ENCODE assay signal across 9 mouse cellular contexts in the genomic region with DNA sequence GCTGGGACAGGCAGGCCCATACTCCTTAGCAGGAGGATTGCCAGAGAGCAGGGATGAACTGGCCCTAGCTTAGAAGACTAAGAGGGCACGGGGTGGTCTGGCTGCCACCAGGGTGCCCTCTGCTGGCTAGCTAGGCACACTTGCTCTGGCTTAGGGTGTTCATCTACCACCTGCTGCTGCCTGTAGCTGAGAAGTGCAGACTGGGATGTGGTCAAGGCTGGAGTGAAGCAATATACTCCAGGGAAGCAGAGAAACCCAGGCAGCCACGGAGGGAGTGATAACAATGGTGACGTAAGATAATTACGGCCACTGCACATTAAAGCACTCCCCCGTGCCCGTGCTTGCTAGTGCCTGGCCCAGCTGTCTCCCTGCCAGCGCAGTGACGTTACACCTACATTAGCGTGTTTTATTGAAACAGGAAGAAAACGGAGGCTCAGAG. TPM values are rescaled to one million over a fixed set of nuclear protein-coding genes. Genes with fewer than 3 reads are reported as not detected.
A peak's percentile ranks its signal among the peaks of the same experiment; 100 is the strongest.
DNase-seq lines count a peak whose midpoint lies in the region; ATAC-seq lines count a peak whose summit lies in the region.
"Had no signal": no experiment of that assay in that cellular context is flagged by ENCODE, and none has a peak within 500 bp of the region (broad histone marks: within the 10 kb centered on the region; RNA-seq: fewer than 3 reads in every experiment).

No protein-coding gene starts in this region.

- peaks cover 41% of the 10 kb centered on the region for H3K4me1 ChIP-seq in midbrain, embryonic 10.5 days
- H3K4me1 ChIP-seq in midbrain, embryonic 11.5 days (ENCODE audit: control insufficient read depth, insufficient read depth, low read length), result peaks cover 8% of the 10 kb centered on the region

- peak; percentile 12 for DNase-seq in CD4-positive, CD25-positive, alpha-beta regulatory T cell, adult 2 months (ENCODE audit: low read depth, low spot score)
- peak; percentile 40 for DNase-seq in midbrain, embryonic 10.5 days (ENCODE audit: low spot score)
- DNase-seq in midbrain, embryonic 11.5 days (ENCODE audit: low spot score, missing footprints), result no peak
- peak; percentile 23 for DNase-seq in thymus, postnatal 14 days
- no peak for DNase-seq in urinary bladder, postnatal 14 days (ENCODE audit: low spot score)

- H3K9me3 ChIP-seq in midbrain, embryonic 10.5 days (replicated peaks), result no peaks in the 10 kb centered on the region
- peaks cover 3% of the 10 kb centered on the region; the same call in 1 of the 2 replicates for H3K9me3 ChIP-seq in midbrain, embryonic 11.5 days (ENCODE audit: control insufficient read depth, low read length)
- H3K9me3 ChIP-seq: lung, embryonic 15.5 days had no signal

- H3K27me3 ChIP-seq in midbrain, embryonic 10.5 days (ENCODE audit: low read depth, poor library complexity, severe bottlenecking), result peaks cover 51% of the 10 kb centered on the region
- peaks cover 24% of the 10 kb centered on the region for H3K27me3 ChIP-seq in midbrain, embryonic 11.5 days (ENCODE audit: control insufficient read depth, insufficient read depth, low read length)

- no peak overlapping the region for H3K4me2 ChIP-seq in midbrain, embryonic 11.5 days
- H3K4me2 ChIP-seq: lung, embryonic 15.5 days had no signal

- peaks cover 9% of the 10 kb centered on the region for H3K36me3 ChIP-seq in midbrain, embryonic 10.5 days
- no peaks in the 10 kb centered on the region for H3K36me3 ChIP-seq in midbrain, embryonic 11.5 days (ENCODE audit: control insufficient read depth, insufficient read depth, low read length)
- H3K36me3 ChIP-seq: lung, embryonic 15.5 days had no signal

- H3K27ac ChIP-seq in midbrain, embryonic 10.5 days (replicated peaks), result no peak overlapping the region
- H3K27ac ChIP-seq in midbrain, embryonic 11.5 days (ENCODE audit: low read depth, low read length), result no peak overlapping the region
- H3K27ac ChIP-seq: lung, embryonic 15.5 days had no signal

- H3K4me3 ChIP-seq in midbrain, embryonic 10.5 days, result no peak overlapping the region
- H3K4me3 ChIP-seq in midbrain, embryonic 11.5 days (ENCODE audit: low read depth, low read length), result no peak overlapping the region
- H3K4me3 ChIP-seq: lung, embryonic 15.5 days had no signal

- ATAC-seq in CD4-positive, CD25-positive, alpha-beta regulatory T cell, adult 4 months, result no peak
- no peak for ATAC-seq in midbrain, embryonic 11.5 days (ENCODE audit: low FRiP score)
- ATAC-seq in hematopoietic stem cell, adult 5-6 weeks (replicated peaks in 1 of 2; ENCODE audit: insufficient read depth in 1 of 2, low FRiP score in 2 of 2, low TSS enrichment in 1 of 2, low read depth in 1 of 2, poor library complexity in 2 of 2, severe bottlenecking in 2 of 2), result peak; percentile 69 to 80
- peak; percentile 68; the same call in 1 of the 2 replicates for ATAC-seq in megakaryocyte-erythroid progenitor cell, adult 5-6 weeks (replicated peaks; ENCODE audit: low FRiP score, low TSS enrichment, poor library complexity, severe bottlenecking)

- 46% methylated on average over 10 of the region's 10 CpGs for WGBS in midbrain, embryonic 10.5 days
- WGBS in midbrain, embryonic 11.5 days, result 56% methylated on average over 10 of the region's 10 CpGs

- H3K9ac ChIP-seq in midbrain, embryonic 11.5 days (ENCODE audit: low read length), result no peak overlapping the region
- H3K9ac ChIP-seq: lung, embryonic 15.5 days had no signal

RNA-seq across cellular contexts. Expression of a gene that starts 7.4 kb away (rescaled TPM):
- 1 to 10 TPM; 2.4 to 3.1 TPM for polyA plus RNA-seq in CD4-positive, CD25-positive, alpha-beta regulatory T cell, adult 4 months (2017; shearing (Covaris generic))
- polyA plus RNA-seq in midbrain, embryonic 10.5 days (2016; fragmentation: Nextera tagmentation; extraction: Ambion mirVana), result 1.6 and 2.8 TPM in 2 replicates
- polyA plus RNA-seq in midbrain, embryonic 11.5 days (2014; fragmentation: Nextera tagmentation; extraction: Ambion mirVana), result 3.1 and 4.6 TPM in 2 replicates
- 2.4 and 3.3 TPM in 2 replicates for total RNA-seq in hematopoietic stem cell, adult 5-6 weeks (2017)
- total RNA-seq in megakaryocyte-erythroid progenitor cell, adult 5-6 weeks (2014; fragmentation: Nextera tagmentation), result 2.3 and 2.8 TPM in 2 replicates
- not detected in 2 replicates for total RNA-seq in megakaryocyte-erythroid progenitor cell, adult 5-6 weeks (2017)

Comparison
In these comparisons a context has a peak if more than half of its experiments do, and no peak if none do; other contexts are left out.
1. DNase-seq: peak in CD4-positive, CD25-positive, alpha-beta regulatory T cell, adult 2 months (single experiment), midbrain, embryonic 10.5 days (single experiment) and thymus, postnatal 14 days (single experiment); none in midbrain, embryonic 11.5 days (single experiment) and urinary bladder, postnatal 14 days (single experiment).
2. ATAC-seq: peak in hematopoietic stem cell, adult 5-6 weeks (2 of 2) and megakaryocyte-erythroid progenitor cell, adult 5-6 weeks (single experiment); none in CD4-positive, CD25-positive, alpha-beta regulatory T cell, adult 4 months (single experiment) and midbrain, embryonic 11.5 days (single experiment).